Mouse (Mus musculus) subcutaneous adipose tissue, adult 2 months (tissue): Measurements from ENCODE around the gene Tmem219. TPM values are rescaled to one million over a fixed set of nuclear protein-coding genes. Genes with fewer than 3 reads are reported as not detected.

Source experiments
- polyA plus RNA-seq: library from polyadenylated mRNA; depleted of rRNA; stranded (reverse); fragments of >200 nt; gene quantifications from 2 replicates; pipeline ENCODE4 v1.2.3, GENCODE M21; 2012; ENCODE audit warnings: low replicate concordance; rRNA removed

The Tmem219 gene
- polyA plus RNA-seq: 89.0 and 89.8 TPM in 2 replicates

GRCm38 (mm10) chr7:126922624-126923060 lies at the start of gene Tmem219:
TSS of gene Tmem219 (minus strand) at chr7:126922917.

GRCm38 (mm10) chr7:126949793-126950646 lies 27.3 kb upstream of the Tmem219 start, which contains the start of gene Sez6l2:
TSS of gene Sez6l2 (plus strand) at chr7:126950563.

GRCm38 (mm10) chr7:126949403-126949792 lies 26.7 kb upstream of the Tmem219 start, which contains the start of gene Asphd1:
TSS of gene Asphd1 (minus strand) at chr7:126949582.

GRCm38 (mm10) chr7:126928384-126929037 lies 5.8 kb upstream of the Tmem219 start, which contains the start of gene Kctd13:
TSS of gene Kctd13 (plus strand) at chr7:126928879.

GRCm38 (mm10) chr7:126884286-126885164 lies 38.2 kb downstream of the Tmem219 start, which contains the start of gene Taok2:
TSS of gene Taok2 (minus strand) at chr7:126884703.

GRCm38 (mm10) chr7:126862147-126862784 lies 60.5 kb downstream of the Tmem219 start, which contains the start of gene Ino80e:
TSS of gene Ino80e (minus strand) at chr7:126862377.

GRCm38 (mm10) chr7:126861429-126862130 lies 61.1 kb downstream of the Tmem219 start, which contains the start of gene Hirip3:
TSS of gene Hirip3 (plus strand) at chr7:126861972.

GRCm38 (mm10) chr7:126847116-126847420 lies 75.6 kb downstream of the Tmem219 start, which contains the start of gene Doc2a:
TSS of gene Doc2a (plus strand) at chr7:126847416.

Other genes starting within 250 kb of the Tmem219 start
- gene Sult1a1, start 246.5 kb downstream of the Tmem219 start, polyA plus RNA-seq: 134 and 428 TPM in 2 replicates
- 46.0 and 59.1 TPM in 2 replicates for gene Bola2, start 227.5 kb downstream of the Tmem219 start, polyA plus RNA-seq
- gene Slx1b, start 227.1 kb downstream of the Tmem219 start, polyA plus RNA-seq: 25.3 and 25.7 TPM in 2 replicates
- 53.1 and 109 TPM in 2 replicates for gene Coro1a, start 215.1 kb downstream of the Tmem219 start, polyA plus RNA-seq
- gene Mapk3, start 163.3 kb downstream of the Tmem219 start, polyA plus RNA-seq: 300 and 302 TPM in 2 replicates
- gene Gdpd3, start 156.6 kb downstream of the Tmem219 start, polyA plus RNA-seq: 87.6 and 213 TPM in 2 replicates
- 325 and 329 TPM in 2 replicates for gene Ypel3, start 146.0 kb downstream of the Tmem219 start, polyA plus RNA-seq
- gene Tbx6, start 141.4 kb downstream of the Tmem219 start, polyA plus RNA-seq: 3.3 and 4.2 TPM in 2 replicates
- 140 and 221 TPM in 2 replicates for gene Ppp4c, start 130.4 kb downstream of the Tmem219 start, polyA plus RNA-seq
- 18.0 and 75.6 TPM in 2 replicates for gene Fam57b, start 125.2 kb downstream of the Tmem219 start, polyA plus RNA-seq
- gene 4930451I11Rik, start 91.3 kb downstream of the Tmem219 start, polyA plus RNA-seq: not detected in 2 replicates
- gene Doc2a, start 75.5 kb downstream of the Tmem219 start, polyA plus RNA-seq: not detected in 2 replicates
- gene Hirip3, start 60.9 kb downstream of the Tmem219 start, polyA plus RNA-seq: 3.5 and 11.6 TPM in 2 replicates
- 47.8 and 60.5 TPM in 2 replicates for gene Ino80e, start 60.5 kb downstream of the Tmem219 start, polyA plus RNA-seq
- 94.6 and 122 TPM in 2 replicates for gene Taok2, start 38.2 kb downstream of the Tmem219 start, polyA plus RNA-seq
- 19.6 and 22.4 TPM in 2 replicates for gene Kctd13, start 6.0 kb upstream of the Tmem219 start, polyA plus RNA-seq
- gene Asphd1, start 26.7 kb upstream of the Tmem219 start, polyA plus RNA-seq: 0.23 and 0.63 TPM in 2 replicates
- 2.4 and 4.4 TPM in 2 replicates for gene Sez6l2, start 27.6 kb upstream of the Tmem219 start, polyA plus RNA-seq
- 205 and 302 TPM in 2 replicates for gene Cdipt, start 53.0 kb upstream of the Tmem219 start, polyA plus RNA-seq
- gene Cdiptos, start 53.2 kb upstream of the Tmem219 start, polyA plus RNA-seq: 2.7 and 3.1 TPM in 2 replicates
- 93.7 and 103 TPM in 2 replicates for gene Mvp, start 91.7 kb upstream of the Tmem219 start, polyA plus RNA-seq
- gene Pagr1b, start 93.6 kb upstream of the Tmem219 start, polyA plus RNA-seq: 5.3 and 7.1 TPM in 2 replicates
- gene Pagr1a, start 94.4 kb upstream of the Tmem219 start, polyA plus RNA-seq: 2.6 and 5.8 TPM in 2 replicates
- 25.7 and 62.7 TPM in 2 replicates for gene Gm42742, start 98.2 kb upstream of the Tmem219 start, polyA plus RNA-seq
- 17.9 and 35.3 TPM in 2 replicates for gene Prrt2, start 98.3 kb upstream of the Tmem219 start, polyA plus RNA-seq
- 90.8 and 204 TPM in 2 replicates for gene Maz, start 104.1 kb upstream of the Tmem219 start, polyA plus RNA-seq
- 2.1 and 9.3 TPM in 2 replicates for gene Kif22, start 119.6 kb upstream of the Tmem219 start, polyA plus RNA-seq
- gene Zg16, start 164.4 kb upstream of the Tmem219 start, polyA plus RNA-seq: 0.37 and 0.99 TPM in 2 replicates
- 9.6 and 14.6 TPM in 2 replicates for gene AI467606, start 168.4 kb upstream of the Tmem219 start, polyA plus RNA-seq
- 1.3 and 3.4 TPM in 2 replicates for gene Qprt, start 199.3 kb upstream of the Tmem219 start, polyA plus RNA-seq
- 2.4 and 3.1 TPM in 2 replicates for gene Spn, start 214.9 kb upstream of the Tmem219 start, polyA plus RNA-seq